Mouse (Mus musculus) liver, postnatal 0 days (tissue): ENCODE measurements around the gene Ppp1r3c.

Experiments used
- CTCF ChIP-seq: sonication (generic); IDR thresholded peaks from 2 replicates; pipeline ENCODE4 v1.5.1; 2016; ENCODE audit warnings: antibody characterized with exemption, low read depth
- EP300 ChIP-seq: IDR thresholded peaks from 2 replicates; pipeline ENCODE4 v1.6.1; 2016; ENCODE audit warnings: antibody characterized with exemption, low read depth, mild to moderate bottlenecking

- TF ChIP-seq EP300, result no peak
- no peak for TF ChIP-seq CTCF
Observed at GRCm38 (mm10) chr19:36728741-36729460, 7.6 kb downstream of the Ppp1r3c start.
